Mouse (Mus musculus): ENCODE results near the gene Hemk1. TPM values are rescaled to one million over a fixed set of nuclear protein-coding genes. Genes with fewer than 3 reads are reported as not detected.

Gene Hemk1
- total RNA-seq (2022): 10 to 100 TPM; 11.6 to 19.6 (median 17.9) TPM

GRCm38 (mm10) chr9:107338172-107338883 lies at the start of gene Hemk1:
Gene Hemk1, minus strand, starts transcription at chr9:107338350.
- DNase-seq: peak; percentile 41

GRCm38 (mm10) chr9:107387708-107388107 lies 49.6 kb upstream of the Hemk1 start:
- no peak for DNase-seq

- no peak for DNase-seq
Measured at GRCm38 (mm10) chr9:107386722-107387121, 48.6 kb upstream of the Hemk1 start.

- no peak for DNase-seq
Measured at GRCm38 (mm10) chr9:107384396-107384795, 46.2 kb upstream of the Hemk1 start.

GRCm38 (mm10) chr9:107381723-107382122 lies 43.6 kb upstream of the Hemk1 start:
- no peak for DNase-seq

- DNase-seq: no peak
Measured at GRCm38 (mm10) chr9:107377961-107378512, 39.9 kb upstream of the Hemk1 start.

GRCm38 (mm10) chr9:107375451-107375850 lies 37.3 kb upstream of the Hemk1 start:
- DNase-seq: no peak

GRCm38 (mm10) chr9:107374623-107375022 lies 36.5 kb upstream of the Hemk1 start:
- no peak for DNase-seq

GRCm38 (mm10) chr9:107372441-107372840 lies 34.3 kb upstream of the Hemk1 start:
- DNase-seq: no peak

- DNase-seq: no peak
Measured at GRCm38 (mm10) chr9:107370106-107370463, 31.9 kb upstream of the Hemk1 start.

- DNase-seq: no peak
Measured at GRCm38 (mm10) chr9:107369270-107370105, 31.3 kb upstream of the Hemk1 start.

GRCm38 (mm10) chr9:107368302-107368701 lies 30.2 kb upstream of the Hemk1 start:
- DNase-seq: no peak

GRCm38 (mm10) chr9:107366644-107367043 lies 28.5 kb upstream of the Hemk1 start:
- DNase-seq: peak; percentile 21

GRCm38 (mm10) chr9:107360989-107361388 lies 22.8 kb upstream of the Hemk1 start:
- DNase-seq: no peak

GRCm38 (mm10) chr9:107357651-107358050 lies 19.5 kb upstream of the Hemk1 start:
- peak; percentile 42 for DNase-seq

- DNase-seq: peak; percentile 25
Measured at GRCm38 (mm10) chr9:107355870-107356765, 18.0 kb upstream of the Hemk1 start.

GRCm38 (mm10) chr9:107354826-107355225 lies 16.7 kb upstream of the Hemk1 start:
- DNase-seq: no peak

- no peak for DNase-seq
Measured at GRCm38 (mm10) chr9:107349321-107349720, 11.2 kb upstream of the Hemk1 start.

GRCm38 (mm10) chr9:107347586-107348183 lies 9.5 kb upstream of the Hemk1 start:
- DNase-seq: no peak

- DNase-seq: no peak
Measured at GRCm38 (mm10) chr9:107346081-107346480, 7.9 kb upstream of the Hemk1 start.

GRCm38 (mm10) chr9:107344027-107344426 lies 5.9 kb upstream of the Hemk1 start:
- no peak for DNase-seq

Data from adrenal gland, adult 8-10 months (tissue).